Mouse (Mus musculus) myocyte (in vitro differentiated cells): ENCODE results near the gene Tnks1bp1.
A peak's percentile ranks its signal among the peaks of the same experiment; 100 is the strongest.

ENCODE experiments used
- POLR2A ChIP-seq: IDR thresholded peaks from one replicate; pipeline ENCODE4 v1.6.1; 2011; ENCODE audit warnings: low read depth, mild to moderate bottlenecking, control low read depth, moderate library complexity; ENCODE audit not compliant: insufficient read length
- USF1 ChIP-seq: IDR thresholded peaks from one replicate; pipeline ENCODE4 v1.6.1; 2011; ENCODE audit warnings: low read depth, mild to moderate bottlenecking, control low read depth, moderate library complexity

DNA sequence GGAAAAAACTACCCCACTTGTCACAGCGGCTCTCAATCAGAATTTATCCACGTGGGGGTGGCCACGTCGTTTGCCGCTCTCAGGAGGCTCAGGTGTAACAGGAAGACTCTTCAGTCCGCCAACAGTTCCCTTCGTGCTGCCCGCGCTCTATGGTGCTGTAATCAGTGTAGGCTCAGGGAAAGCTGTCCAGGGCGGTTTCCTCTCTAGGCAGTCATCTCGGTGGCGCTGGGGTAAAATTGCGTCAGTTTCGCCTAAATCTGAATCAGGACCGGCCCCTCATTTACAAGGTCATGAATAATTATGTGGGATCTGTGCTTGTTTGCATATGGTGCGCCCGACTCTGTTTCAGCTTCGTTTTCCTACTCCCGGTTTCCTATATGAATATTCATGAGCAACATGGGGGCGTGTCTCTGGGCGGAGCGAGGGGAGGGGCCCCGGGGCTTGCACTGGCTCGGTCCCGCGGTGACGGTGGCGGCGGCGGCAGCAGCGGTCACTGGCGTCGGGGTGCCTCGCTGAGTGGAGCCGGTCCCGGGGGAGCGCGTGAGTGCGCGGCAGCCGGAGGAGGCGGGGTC is at the start of gene Tnks1bp1:
- TF ChIP-seq POLR2A, result peak; percentile 75
- no peak for TF ChIP-seq USF1
